Mouse (Mus musculus): Measurements from ENCODE around the gene Rapgefl1. TPM values are rescaled to one million over a fixed set of nuclear protein-coding genes. Genes with fewer than 3 reads are reported as not detected.

The Rapgefl1 gene
- polyA plus RNA-seq (2015; fragmentation: Nextera tagmentation; extraction: Ambion mirVana): 4.2 and 4.4 TPM in 2 replicates

DNA sequence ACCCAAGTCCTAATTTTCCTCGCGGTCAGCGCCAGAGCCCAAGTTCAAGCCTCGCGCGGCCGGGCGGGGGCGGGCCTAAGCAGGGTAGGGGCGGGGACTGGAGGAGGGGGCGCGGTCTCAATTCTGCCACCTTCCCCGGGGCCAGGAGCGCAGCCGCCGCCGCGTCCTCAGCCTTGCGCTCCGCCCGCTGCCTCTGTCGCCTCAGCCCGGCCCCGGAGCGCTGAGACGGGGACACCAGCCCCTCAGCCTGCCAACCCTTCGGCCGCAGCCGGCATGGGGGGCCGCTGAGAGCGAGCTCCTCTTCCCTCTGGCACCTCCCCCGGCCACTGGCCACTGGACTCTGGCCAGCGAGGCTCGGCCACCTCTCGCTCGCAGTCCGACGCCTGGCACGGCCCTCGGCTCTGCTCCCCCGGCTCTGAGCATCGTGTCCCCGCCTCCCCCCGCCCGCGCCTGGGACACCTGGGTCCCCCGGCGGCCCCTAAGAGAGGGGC, at the start of gene Rapgefl1:
Gene Rapgefl1 (plus strand): TSS at position 135 of the 491 bp plus-strand sequence.
- Histone ChIP-seq H3K4me2 (replicated peaks) (peak within 1 kb of the TSS; percentile 95), H3K9ac (peak within 1 kb of the TSS; percentile 84), H3K36me3 (peaks cover 30% of the 10 kb centered on the region), H3K9me3 (no peaks in the 10 kb centered on the region), H3K27ac (peak within 1 kb of the TSS; percentile 39; the same call in 1 of the 2 replicates), H3K4me1 (peaks cover 41% of the 10 kb centered on the region), H3K27me3 (peaks cover 25% of the 10 kb centered on the region), H3K4me3 (peak within 1 kb of the TSS; percentile 81)
- peak; percentile 85 for ATAC-seq (ENCODE audit: low FRiP score, low read depth)
- WGBS: under 1% methylated on average over 46 of the region's 48 CpGs

DNA sequence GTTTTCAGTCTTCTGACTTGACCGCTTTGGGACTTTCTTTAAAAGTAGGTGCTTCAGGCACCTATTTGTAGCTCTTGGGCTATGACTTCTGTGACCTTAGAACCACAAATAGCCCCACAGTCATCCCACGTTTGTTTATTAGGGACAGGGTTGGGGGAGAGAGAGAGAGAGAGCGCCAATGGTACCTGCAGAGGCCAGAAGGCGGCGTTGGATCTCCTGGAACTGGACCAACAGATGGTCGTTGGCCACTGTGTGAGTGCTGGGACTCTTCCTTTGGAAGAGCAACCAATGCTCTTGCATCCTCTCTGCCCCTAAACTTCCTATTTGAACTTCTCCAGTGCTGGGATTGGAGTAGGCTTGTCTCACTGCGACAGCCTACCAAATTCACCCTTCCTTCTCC, 49.4 kb upstream of the Rapgefl1 start:
- Histone ChIP-seq H3K9ac (no peak overlapping the region), H3K27ac (peak overlapping the region; percentile 52), H3K4me2 (replicated peaks) (peak overlapping the region; percentile 44; the same call in 1 of the 2 replicates), H3K9me3 (no peaks in the 10 kb centered on the region), H3K4me3 (no peak overlapping the region), H3K27me3 (no peaks in the 10 kb centered on the region), H3K4me1 (peaks cover 66% of the 10 kb centered on the region), H3K36me3 (no peaks in the 10 kb centered on the region)
- WGBS: 37% methylated on average over 7 of the region's 7 CpGs
- ATAC-seq (ENCODE audit: low FRiP score, low read depth): no peak

DNA sequence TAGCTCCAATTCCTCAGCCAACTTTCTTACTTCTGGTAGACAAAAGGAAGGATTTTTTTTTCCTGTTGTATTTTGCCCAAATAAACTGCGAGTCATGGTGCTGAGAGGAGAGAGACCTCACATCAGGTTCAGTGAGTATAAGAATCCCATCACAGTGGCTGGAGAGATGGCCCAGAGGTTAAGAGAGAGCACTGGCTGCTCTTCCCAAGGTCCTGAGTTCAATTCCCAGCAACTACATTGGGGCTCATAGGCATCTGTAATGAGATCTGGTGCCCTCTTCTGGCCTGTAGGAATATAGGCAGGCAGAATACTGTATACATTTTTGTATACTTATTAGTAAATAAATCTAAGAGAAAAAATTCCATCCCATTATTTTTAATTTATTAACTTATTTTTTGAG, 48.9 kb upstream of the Rapgefl1 start:
- Histone ChIP-seq H3K36me3 (no peaks in the 10 kb centered on the region), H3K27ac (peak overlapping the region; percentile 52; the same call in 1 of the 2 replicates), H3K4me2 (replicated peaks) (no peak overlapping the region), H3K9me3 (no peaks in the 10 kb centered on the region), H3K4me3 (no peak overlapping the region), H3K9ac (no peak overlapping the region), H3K4me1 (peaks cover 61% of the 10 kb centered on the region), H3K27me3 (no peaks in the 10 kb centered on the region)
- no peak for ATAC-seq (ENCODE audit: low FRiP score, low read depth)
- 88% methylated on average over 1 of the region's 1 CpGs for WGBS

DNA sequence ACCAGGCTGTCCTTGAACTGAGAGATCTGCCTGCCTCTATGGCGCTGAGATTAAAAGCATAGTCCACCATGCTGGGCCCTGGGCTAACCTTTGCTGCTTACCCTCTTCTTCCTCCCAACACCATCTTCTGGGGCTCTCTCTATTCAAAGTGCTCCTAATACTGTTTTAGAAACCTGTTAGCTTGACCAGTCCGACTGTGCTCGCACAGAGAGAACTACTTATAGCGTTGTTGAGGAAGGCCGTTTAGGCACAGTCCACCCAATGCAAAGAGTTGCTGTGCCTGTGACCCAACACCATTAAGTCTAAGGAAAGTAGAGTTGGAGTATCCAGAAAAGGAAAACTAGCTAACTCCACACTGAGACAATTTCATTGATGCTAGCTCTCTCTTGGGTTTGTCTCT, 48.4 kb upstream of the Rapgefl1 start:
- peaks cover 57% of the 10 kb centered on the region for H3K4me1 ChIP-seq
- no peaks in the 10 kb centered on the region for H3K27me3 ChIP-seq
- H3K9me3 ChIP-seq: no peaks in the 10 kb centered on the region
- H3K9ac ChIP-seq: no peak overlapping the region
- H3K36me3 ChIP-seq: no peaks in the 10 kb centered on the region
- peak overlapping the region; percentile 58; the same call in 1 of the 2 replicates for H3K4me3 ChIP-seq
- peak overlapping the region; percentile 78; the same call in 1 of the 2 replicates for H3K27ac ChIP-seq
- H3K4me2 ChIP-seq (replicated peaks): peak overlapping the region; percentile 91
- 91% methylated on average over 5 of the region's 5 CpGs for WGBS
- no peak for ATAC-seq (ENCODE audit: low FRiP score, low read depth)

DNA sequence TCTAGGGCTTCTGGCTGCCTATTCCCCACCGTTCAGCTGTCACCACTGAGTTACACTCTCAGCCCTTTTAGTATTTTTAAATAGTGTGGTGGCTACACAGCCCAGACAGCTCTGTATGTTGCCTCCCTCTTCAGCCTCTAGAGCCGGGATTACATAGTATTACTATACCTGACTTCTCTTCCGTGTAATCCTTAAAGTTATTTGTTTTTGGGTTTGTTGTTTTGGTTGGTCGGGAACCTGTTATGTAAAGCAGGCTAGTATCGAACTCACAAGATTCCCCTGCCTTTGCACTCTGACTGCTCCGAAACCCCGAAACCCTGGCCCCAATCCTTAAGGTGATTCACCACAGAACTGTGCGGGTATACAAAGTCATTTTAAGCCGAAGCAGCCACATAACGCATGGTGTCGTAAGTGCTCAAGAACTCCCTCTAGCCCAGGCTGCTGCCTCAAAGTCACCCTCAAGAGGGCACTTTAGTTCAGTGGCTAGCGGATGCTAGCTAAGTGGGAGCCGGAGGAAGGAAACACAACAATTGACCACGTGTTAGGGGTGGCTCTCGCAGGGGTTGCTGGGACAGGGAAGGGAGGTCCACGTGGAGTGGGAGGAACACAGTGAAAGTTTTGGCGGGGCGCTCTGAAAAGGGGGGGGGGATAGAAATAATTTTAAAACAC, 47.9 kb upstream of the Rapgefl1 start:
- Histone ChIP-seq H3K36me3 (no peaks in the 10 kb centered on the region), H3K4me1 (peaks cover 55% of the 10 kb centered on the region), H3K27me3 (no peaks in the 10 kb centered on the region), H3K27ac (peak overlapping the region; percentile 78), H3K9me3 (no peaks in the 10 kb centered on the region), H3K4me3 (peak overlapping the region; percentile 58), H3K9ac (peak overlapping the region; percentile 68), H3K4me2 (replicated peaks) (peak overlapping the region; percentile 91)
- WGBS: 12% methylated on average over 18 of the region's 18 CpGs
- peak; percentile 77 for ATAC-seq (ENCODE audit: low FRiP score, low read depth)

DNA sequence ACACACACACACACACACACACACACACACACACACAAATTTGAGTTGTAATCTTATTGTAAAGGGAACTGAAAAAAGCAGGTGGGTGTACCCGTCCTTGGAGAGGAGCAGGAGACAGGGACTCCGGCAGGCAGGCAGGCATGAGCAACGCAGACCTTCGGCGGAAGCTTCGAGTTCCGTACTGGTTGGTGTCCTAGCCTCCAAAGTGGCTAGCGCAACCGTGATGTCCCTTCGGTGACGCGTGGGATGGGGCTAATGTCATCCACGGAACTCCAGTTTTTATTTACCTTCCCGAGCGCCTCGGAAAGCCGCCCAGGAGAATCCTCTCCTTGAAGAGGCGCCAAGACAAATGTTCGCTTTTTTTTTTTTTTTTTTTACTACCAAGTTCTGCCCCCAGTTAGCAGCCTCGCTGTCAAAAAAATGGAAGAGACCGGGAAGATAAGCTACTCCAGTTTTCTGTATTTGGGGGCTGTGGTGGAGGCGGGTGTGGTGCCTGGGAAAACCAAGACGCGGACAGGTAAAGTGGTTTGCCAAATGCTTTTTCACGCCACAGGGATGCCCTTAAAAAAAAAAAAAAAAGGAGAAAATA, 47.3 kb upstream of the Rapgefl1 start:
- Histone ChIP-seq H3K4me2 (replicated peaks) (peak overlapping the region; percentile 91), H3K4me3 (peak overlapping the region; percentile 58), H3K36me3 (no peaks in the 10 kb centered on the region), H3K4me1 (peaks cover 55% of the 10 kb centered on the region), H3K27ac (peak overlapping the region; percentile 65), H3K27me3 (no peaks in the 10 kb centered on the region), H3K9me3 (no peaks in the 10 kb centered on the region), H3K9ac (peak overlapping the region; percentile 68)
- peak; percentile 16; the same call in 1 of the 2 replicates for ATAC-seq (ENCODE audit: low FRiP score, low read depth)
- WGBS: 1% methylated on average over 25 of the region's 25 CpGs

DNA sequence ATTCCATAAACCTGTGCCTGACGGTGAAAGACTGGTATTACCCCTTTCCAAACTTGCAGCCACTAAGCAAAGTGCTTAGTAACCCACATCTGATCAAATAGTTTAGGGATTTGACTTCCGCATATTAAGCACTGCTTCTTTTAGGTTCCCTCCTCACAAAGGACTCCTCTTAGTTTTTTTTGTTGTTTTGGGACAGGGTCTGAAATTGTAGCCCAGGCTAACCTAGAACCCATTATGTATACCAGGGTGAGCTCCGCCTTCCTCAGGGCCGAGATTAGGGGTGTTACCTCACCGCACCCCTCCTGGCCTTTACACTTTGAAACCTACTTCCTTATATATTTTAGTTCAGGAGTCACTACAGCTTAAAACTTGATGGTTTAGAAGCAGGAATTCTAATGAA, 46.8 kb upstream of the Rapgefl1 start:
- H3K4me2 ChIP-seq (replicated peaks): peak overlapping the region; percentile 91
- H3K9me3 ChIP-seq: no peaks in the 10 kb centered on the region
- H3K4me3 ChIP-seq: peak overlapping the region; percentile 58
- H3K27me3 ChIP-seq: no peaks in the 10 kb centered on the region
- H3K36me3 ChIP-seq: no peaks in the 10 kb centered on the region
- H3K4me1 ChIP-seq: peaks cover 52% of the 10 kb centered on the region
- WGBS: 29% methylated on average over 5 of the region's 5 CpGs
- no peak for ATAC-seq (ENCODE audit: low FRiP score, low read depth)
- peak overlapping the region; percentile 65; the same call in 1 of the 2 replicates for H3K27ac ChIP-seq
- H3K9ac ChIP-seq: peak overlapping the region; percentile 68

DNA sequence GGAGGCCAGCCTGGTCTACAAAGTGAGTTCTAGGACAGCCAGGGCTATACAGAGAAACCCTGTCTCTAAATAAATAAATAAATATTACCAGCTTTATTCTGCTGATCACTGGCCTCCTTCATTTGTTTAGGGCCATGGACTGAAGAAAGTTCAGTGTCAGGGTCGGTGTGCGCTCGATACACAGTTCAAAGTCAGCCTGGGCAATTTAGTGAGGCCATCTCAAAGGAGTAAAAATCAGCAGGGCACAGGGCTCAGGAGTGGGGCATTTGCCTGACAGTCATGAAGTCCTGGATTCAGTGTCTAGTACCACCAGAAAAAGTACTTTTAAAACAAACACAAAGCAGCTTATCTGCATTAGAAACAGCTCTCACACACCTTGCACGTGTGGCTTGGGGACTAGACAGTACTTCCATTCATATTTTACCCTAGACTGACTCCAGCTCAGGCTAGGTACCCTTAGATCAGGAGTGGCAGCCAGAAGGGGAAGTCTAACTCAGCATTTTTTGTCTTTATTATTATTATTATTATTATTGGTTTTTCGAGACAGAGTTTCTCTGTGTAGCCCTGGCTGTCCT, 45.9 kb upstream of the Rapgefl1 start:
- no peak overlapping the region for H3K27ac ChIP-seq
- H3K27me3 ChIP-seq: no peaks in the 10 kb centered on the region
- H3K4me1 ChIP-seq: peaks cover 43% of the 10 kb centered on the region
- ATAC-seq (ENCODE audit: low FRiP score, low read depth): no peak
- no peak overlapping the region for H3K4me3 ChIP-seq
- no peaks in the 10 kb centered on the region for H3K9me3 ChIP-seq
- H3K4me2 ChIP-seq (replicated peaks): no peak overlapping the region
- H3K9ac ChIP-seq: no peak overlapping the region
- no peaks in the 10 kb centered on the region for H3K36me3 ChIP-seq
- WGBS: 80% methylated on average over 5 of the region's 5 CpGs

DNA sequence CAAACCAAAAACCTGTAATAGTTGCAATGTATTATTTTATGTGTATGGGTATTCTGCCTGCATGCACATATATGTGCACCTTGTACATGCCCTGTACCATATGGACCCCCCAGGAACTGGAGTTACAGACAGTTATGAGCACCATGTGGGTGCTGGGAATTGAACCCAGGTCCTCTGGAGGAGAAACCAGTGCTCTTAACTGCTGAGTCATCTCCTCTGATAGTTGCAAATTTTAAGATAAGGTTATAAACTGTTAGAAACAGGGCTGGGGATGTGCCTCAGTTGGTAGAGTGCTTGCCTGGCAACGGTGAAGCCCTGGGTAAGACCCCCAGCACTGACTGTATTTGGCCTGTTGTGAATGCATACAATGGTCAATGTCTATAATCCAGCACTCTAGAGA, 45.1 kb upstream of the Rapgefl1 start:
- 73% methylated on average over 1 of the region's 1 CpGs for WGBS
- H3K9ac ChIP-seq: no peak overlapping the region
- H3K27ac ChIP-seq: no peak overlapping the region
- no peaks in the 10 kb centered on the region for H3K27me3 ChIP-seq
- no peak overlapping the region for H3K4me2 ChIP-seq (replicated peaks)
- H3K9me3 ChIP-seq: no peaks in the 10 kb centered on the region
- no peak overlapping the region for H3K4me3 ChIP-seq
- H3K36me3 ChIP-seq: no peaks in the 10 kb centered on the region
- peaks cover 36% of the 10 kb centered on the region for H3K4me1 ChIP-seq
- no peak for ATAC-seq (ENCODE audit: low FRiP score, low read depth)

DNA sequence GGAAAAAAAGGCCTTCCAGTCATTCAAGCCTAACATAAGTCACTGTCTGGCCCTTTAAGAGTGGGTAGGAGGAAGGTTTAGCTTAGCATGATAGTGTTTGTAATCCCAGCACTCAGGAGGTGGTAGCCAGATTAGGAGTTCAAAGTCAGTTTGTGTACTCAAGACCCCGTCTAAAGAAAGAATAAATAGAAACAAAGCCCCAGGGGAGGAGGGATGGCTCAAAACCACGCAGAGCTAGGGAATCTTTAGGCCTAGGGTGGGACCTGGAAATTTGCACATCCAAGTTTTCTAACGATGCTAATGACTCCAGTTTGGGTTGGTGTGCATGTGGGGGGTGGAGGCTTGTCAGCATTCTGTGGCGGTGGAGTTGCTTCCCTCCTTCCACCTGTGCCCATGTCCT, 44.5 kb upstream of the Rapgefl1 start:
- no peaks in the 10 kb centered on the region for H3K36me3 ChIP-seq

DNA sequence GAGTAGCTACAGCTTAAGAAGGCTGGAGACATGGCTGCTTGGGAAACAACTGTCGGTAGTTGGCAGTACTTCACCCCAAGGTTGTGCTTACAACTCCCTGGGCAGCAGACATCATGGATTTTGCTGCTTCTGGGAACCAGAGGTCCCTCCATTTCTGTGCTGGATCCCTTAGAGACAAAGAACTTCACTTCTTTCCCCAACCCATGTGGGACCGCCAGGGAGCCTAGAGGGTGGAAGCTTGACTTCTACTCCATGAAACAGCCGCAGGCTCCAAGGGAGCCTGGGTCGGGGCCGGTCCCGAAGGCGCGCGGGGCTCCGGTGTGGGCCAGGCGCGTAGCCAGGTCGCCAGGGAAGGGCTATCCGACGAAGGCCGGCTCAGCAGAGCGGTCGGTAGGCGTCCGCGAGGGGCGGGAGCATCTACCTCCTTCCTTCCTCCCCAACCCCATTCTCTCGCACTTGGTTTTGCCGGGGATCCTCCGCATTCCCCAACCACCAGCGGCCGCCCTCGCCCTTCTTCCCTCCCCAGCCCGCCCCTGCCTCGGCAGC, 42.0 kb upstream of the Rapgefl1 start:
- H3K4me2 ChIP-seq (replicated peaks): peak overlapping the region; percentile 99
- peak overlapping the region; percentile 100 for H3K4me3 ChIP-seq
- H3K27me3 ChIP-seq: no peaks in the 10 kb centered on the region
- H3K9me3 ChIP-seq: no peaks in the 10 kb centered on the region
- WGBS: under 1% methylated on average over 27 of the region's 30 CpGs
- peaks cover 12% of the 10 kb centered on the region for H3K36me3 ChIP-seq
- peak; percentile 49 for ATAC-seq (ENCODE audit: low FRiP score, low read depth)
- peaks cover 36% of the 10 kb centered on the region for H3K4me1 ChIP-seq
- peak overlapping the region; percentile 100 for H3K9ac ChIP-seq
- H3K27ac ChIP-seq: peak overlapping the region; percentile 100

More for the DNA sequence above, 44.5 kb upstream of the Rapgefl1 start:
- Histone ChIP-seq H3K27ac (no peak overlapping the region), H3K4me2 (replicated peaks) (no peak overlapping the region), H3K9ac (no peak overlapping the region), H3K4me1 (peaks cover 31% of the 10 kb centered on the region), H3K9me3 (no peaks in the 10 kb centered on the region), H3K27me3 (no peaks in the 10 kb centered on the region), H3K4me3 (no peak overlapping the region)
- no peak for ATAC-seq (ENCODE audit: low FRiP score, low read depth)
- WGBS: 18% methylated on average over 4 of the region's 4 CpGs
